Mouse (Mus musculus): ENCODE measurements around the gene Bglap.
"Not testable (repeated sequence)": the region's sequence is repeated elsewhere in the genome, so short reads cannot be mapped to it uniquely, and the experiment has no call there.

GRCm38 (mm10) chr3:88368511-88368910, 15.8 kb downstream of the Bglap start:
- TF ChIP-seq CTCF (IDR thresholded peaks at IDR 0.05; ENCODE audit: control insufficient read depth, insufficient read depth, low read length); POLR2A (IDR thresholded peaks at IDR 0.05; ENCODE audit: borderline replicate concordance, control insufficient read depth, low read depth, low read length): not testable (repeated sequence)
